Mouse (Mus musculus) intestine, embryonic 16.5 days (tissue): ENCODE results near the gene Wdr46. TPM values are rescaled to one million over a fixed set of nuclear protein-coding genes. Genes with fewer than 3 reads are reported as not detected.
"Not testable (repeated sequence)": the region's sequence is repeated elsewhere in the genome, so short reads cannot be mapped to it uniquely, and the experiment has no call there.

Experiments used
- ATAC-seq: fragments of 200-750 bp; cut with Nextera tagmentation; 2 replicates; pipeline ENCODE4 v1.8.0; 2017; ENCODE audit warnings: moderate TSS enrichment, moderate library complexity
- H3K27ac ChIP-seq: fragments of 300-500 bp; sonication (generic); 2 replicates; pipeline ENCODE4 v1.5.1; 2014; ENCODE audit warnings: mild to moderate bottlenecking, low read length
- H3K27me3 ChIP-seq: fragments of 300-500 bp; sonication (generic); replicated peaks from 2 replicates; pipeline ENCODE4 v1.6.1; 2014; ENCODE audit warnings: low read length, control low read depth, mixed read lengths; ENCODE audit not compliant: control insufficient read depth, insufficient read depth
- H3K36me3 ChIP-seq: fragments of 300-500 bp; sonication (generic); 2 replicates; pipeline ENCODE4 v1.6.1; 2014; ENCODE audit warnings: low read length, control low read depth; ENCODE audit not compliant: control insufficient read depth, insufficient read depth
- H3K4me1 ChIP-seq: fragments of 300-500 bp; sonication (generic); 2 replicates; pipeline ENCODE4 v1.6.1; 2014; ENCODE audit warnings: low read length, control low read depth, mixed read lengths; ENCODE audit not compliant: control insufficient read depth, insufficient read depth
- H3K4me2 ChIP-seq: fragments of 300-500 bp; sonication (generic); 2 replicates; pipeline ENCODE4 v1.6.1; 2014; ENCODE audit warnings: low read depth, low read length, control low read depth
- H3K4me3 ChIP-seq: fragments of 300-500 bp; sonication (generic); 2 replicates; pipeline ENCODE4 v1.5.1; 2014; ENCODE audit warnings: mild to moderate bottlenecking, low read length
- H3K9ac ChIP-seq: fragments of 300-500 bp; sonication (generic); 2 replicates; pipeline ENCODE4 v1.6.1; 2014; ENCODE audit warnings: low read depth, low read length
- H3K9me3 ChIP-seq: fragments of 300-500 bp; sonication (generic); 2 replicates; pipeline ENCODE4 v1.6.1; 2016; ENCODE audit warnings: low read length, control low read depth; ENCODE audit not compliant: control insufficient read depth
- WGBS: fragments of 180-500 bp; shearing (Covaris S2); extraction: QIAGEN DNeasy Blood & Tissue Kit; methylation state at CpG from one replicate; pipeline ENCODE4 v1.1.7; 2014; 5-methylcytosine and 5-hydroxymethylcytosine counted together
- polyA plus RNA-seq: library from polyadenylated mRNA; unstranded; fragments of >200 nt; fragmentation: Nextera tagmentation; extraction: Ambion mirVana; gene quantifications from 2 replicates; pipeline ENCODE4 v1.2.1, GENCODE M21; 2015

Gene Wdr46
- polyA plus RNA-seq, 1 experiment from 2014 or later: 26.1 TPM

DNA sequence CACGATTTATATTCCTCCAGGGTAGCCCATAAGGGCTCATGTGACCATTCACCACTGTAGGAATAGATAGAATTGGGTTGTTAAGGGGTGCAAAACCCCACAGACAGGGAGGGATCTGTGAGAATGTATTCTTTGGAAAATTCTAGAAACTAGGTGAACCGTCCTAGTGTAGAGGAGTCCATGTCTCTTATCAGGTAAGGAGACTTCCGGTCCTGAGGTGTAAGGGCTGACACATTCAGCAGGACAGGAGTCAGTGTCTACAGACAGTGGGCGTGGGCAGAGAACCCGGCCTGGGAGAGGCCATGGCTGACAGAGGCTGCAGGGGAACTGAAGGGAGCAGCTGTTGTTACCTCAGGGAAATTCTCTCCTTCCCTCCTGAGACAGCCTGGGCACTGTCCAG is 58.2 kb downstream of the Wdr46 start:
- not testable (repeated sequence) for H3K36me3 ChIP-seq, H3K27me3 ChIP-seq, H3K4me2 ChIP-seq, ATAC-seq, H3K27ac ChIP-seq, H3K4me1 ChIP-seq, H3K9me3 ChIP-seq, H3K9ac ChIP-seq, H3K4me3 ChIP-seq
- WGBS: 45% methylated on average over 5 of the region's 5 CpGs

Other genes starting within 250 kb of the Wdr46 start
- 50.4 and 54.7 TPM in 2 replicates for gene March2, start 222.0 kb upstream of the Wdr46 start, polyA plus RNA-seq
- gene Rab11b, start 180.1 kb upstream of the Wdr46 start, polyA plus RNA-seq: 193 and 220 TPM in 2 replicates
- gene Angptl4, start 158.8 kb upstream of the Wdr46 start, polyA plus RNA-seq: 22.4 and 24.5 TPM in 2 replicates
- gene Kank3, start 130.1 kb upstream of the Wdr46 start, polyA plus RNA-seq: 22.7 and 23.5 TPM in 2 replicates
- gene Rps28, start 116.1 kb upstream of the Wdr46 start, polyA plus RNA-seq: 838 and 894 TPM in 2 replicates
- gene Ndufa7, start 116.1 kb upstream of the Wdr46 start, polyA plus RNA-seq: 533 and 550 TPM in 2 replicates
- gene Cd320, start 97.6 kb upstream of the Wdr46 start, polyA plus RNA-seq: 47.6 and 53.8 TPM in 2 replicates
- gene Gm7029, start 66.8 kb upstream of the Wdr46 start, polyA plus RNA-seq: not detected in 2 replicates
- 5.9 and 7.0 TPM in 2 replicates for gene Kifc1, start 50.0 kb upstream of the Wdr46 start, polyA plus RNA-seq
- gene Platr17, start 35.5 kb upstream of the Wdr46 start, polyA plus RNA-seq: 0.40 TPM in 1 of 2 replicates, not detected in the other
- gene Daxx, start 31.2 kb upstream of the Wdr46 start, polyA plus RNA-seq: 37.6 and 41.6 TPM in 2 replicates
- 44.5 and 45.8 TPM in 2 replicates for gene Tapbp, start 24.8 kb upstream of the Wdr46 start, polyA plus RNA-seq
- 12.9 and 15.0 TPM in 2 replicates for gene Zbtb22, start 24.8 kb upstream of the Wdr46 start, polyA plus RNA-seq
- gene Rgl2, start 11.1 kb upstream of the Wdr46 start, polyA plus RNA-seq: 24.4 and 25.9 TPM in 2 replicates
- 150 and 167 TPM in 2 replicates for gene Pfdn6, start 317 bp upstream of the Wdr46 start, polyA plus RNA-seq
- 12.6 and 15.5 TPM in 2 replicates for gene B3galt4, start 10.8 kb downstream of the Wdr46 start, polyA plus RNA-seq
- 46.3 and 48.1 TPM in 2 replicates for gene Vps52, start 15.2 kb downstream of the Wdr46 start, polyA plus RNA-seq
- 1,753 and 1,902 TPM in 2 replicates for gene Rps18, start 15.3 kb downstream of the Wdr46 start, polyA plus RNA-seq
- 307 and 325 TPM in 2 replicates for gene H2-K1, start 59.7 kb downstream of the Wdr46 start, polyA plus RNA-seq
- 9.3 and 12.1 TPM in 2 replicates for gene Ring1, start 84.0 kb downstream of the Wdr46 start, polyA plus RNA-seq
- gene H2-Ke6, start 87.4 kb downstream of the Wdr46 start, polyA plus RNA-seq: 66.0 and 66.7 TPM in 2 replicates
- 171 and 176 TPM in 2 replicates for gene Slc39a7, start 91.0 kb downstream of the Wdr46 start, polyA plus RNA-seq
- 37.6 and 38.4 TPM in 2 replicates for gene Rxrb, start 91.2 kb downstream of the Wdr46 start, polyA plus RNA-seq
- 0.20 and 0.45 TPM in 2 replicates for gene Col11a2, start 98.8 kb downstream of the Wdr46 start, polyA plus RNA-seq
- 0.62 and 0.95 TPM in 2 replicates for gene H2-Oa, start 151.7 kb downstream of the Wdr46 start, polyA plus RNA-seq
- gene H2-DMa, start 178.9 kb downstream of the Wdr46 start, polyA plus RNA-seq: 13.4 and 15.3 TPM in 2 replicates
- gene Brd2, start 182.0 kb downstream of the Wdr46 start, polyA plus RNA-seq: 72.3 and 73.0 TPM in 2 replicates
- 0.87 and 0.99 TPM in 2 replicates for gene H2-DMb2, start 202.6 kb downstream of the Wdr46 start, polyA plus RNA-seq
- gene H2-DMb1, start 212.4 kb downstream of the Wdr46 start, polyA plus RNA-seq: 3.0 and 3.6 TPM in 2 replicates
- 8.4 and 8.5 TPM in 2 replicates for gene Tap1, start 246.9 kb downstream of the Wdr46 start, polyA plus RNA-seq
- 13.4 and 15.3 TPM in 2 replicates for gene Psmb9, start 247.1 kb downstream of the Wdr46 start, polyA plus RNA-seq